Mouse (Mus musculus) B cell, adult 62 days (primary cell): ENCODE results near the gene Gm45844. TPM values are rescaled to one million over a fixed set of nuclear protein-coding genes. Genes with fewer than 3 reads are reported as not detected.

Source experiments
- total RNA-seq: library from RNA; stranded (reverse); gene quantifications from 4 replicates; pipeline ENCODE4 v1.2.4, GENCODE M21; 2023

Gene Gm45844
- 0.50 to 2.0 TPM (median 0.68 TPM) in 4 replicates for total RNA-seq

GRCm38 (mm10) chr7:7277966-7278567 is at the start of gene Gm45844:
Gm45844 (minus strand) TSS chr7:7278289.

GRCm38 (mm10) chr7:7247228-7247627 is 30.9 kb downstream of the Gm45844 start, which contains the start of gene Vmn2r29:
Vmn2r29 (minus strand) TSS chr7:7247328.

GRCm38 (mm10) chr7:7209313-7210151 is 68.6 kb downstream of the Gm45844 start, which contains the start of gene Zfp772:
Zfp772 (minus strand) TSS chr7:7209998.

GRCm38 (mm10) chr7:7171227-7172147 is 106.6 kb downstream of the Gm45844 start, which contains the start of gene Zfp418:
Zfp418 (plus strand) TSS chr7:7171330.

Other genes starting within 250 kb of the Gm45844 start
- 21.6 to 25.5 TPM (median 24.5 TPM) in 4 replicates for gene Zfp954, start 156.8 kb downstream of the Gm45844 start, total RNA-seq
- gene Zfp773, start 141.5 kb downstream of the Gm45844 start, total RNA-seq: 1.2 to 2.5 TPM (median 1.6 TPM) in 4 replicates
- gene Zfp418, start 107.0 kb downstream of the Gm45844 start, total RNA-seq: 2.1 to 2.6 TPM (median 2.2 TPM) in 4 replicates
- gene Zfp772, start 68.3 kb downstream of the Gm45844 start, total RNA-seq: 1.0 to 3.4 TPM (median 2.3 TPM) in 4 replicates
- 0.37 to 0.48 TPM in 2 of 4 replicates, not detected in the others for gene Vmn2r29, start 31.0 kb downstream of the Gm45844 start, total RNA-seq
- 43.6 to 50.1 TPM (median 46.1 TPM) in 4 replicates for gene Clcn4, start 22.6 kb upstream of the Gm45844 start, total RNA-seq
- gene Vmn2r30, start 59.3 kb upstream of the Gm45844 start, total RNA-seq: not detected in 4 replicates
- gene Gm45783, start 96.3 kb upstream of the Gm45844 start, total RNA-seq: not detected in 4 replicates
- gene Vmn2r31, start 121.4 kb upstream of the Gm45844 start, total RNA-seq: not detected in 4 replicates
- not detected in 4 replicates for gene Vmn2r32, start 201.7 kb upstream of the Gm45844 start, total RNA-seq